Mouse (Mus musculus) stomach, embryonic 14.5 days (tissue): ENCODE measurements around the gene Gm13290. TPM values are rescaled to one million over a fixed set of nuclear protein-coding genes. Genes with fewer than 3 reads are reported as not detected.

ENCODE experiments used
- ATAC-seq: fragments of 200-750 bp; cut with Nextera tagmentation; 2 replicates; pipeline ENCODE4 v1.8.0; 2017; ENCODE audit warnings: low read depth, moderate TSS enrichment; ENCODE audit not compliant: insufficient number of reproducible peaks, insufficient read depth, low FRiP score
- H3K27ac ChIP-seq: fragments of 300-500 bp; sonication (generic); 2 replicates; pipeline ENCODE4 v1.5.1; 2014; ENCODE audit warnings: mild to moderate bottlenecking, low read length, moderate library complexity, mixed read lengths
- H3K27me3 ChIP-seq: fragments of 300-500 bp; sonication (generic); 2 replicates; pipeline ENCODE4 v1.6.1; 2014; ENCODE audit warnings: low read length, control low read depth, mixed read lengths; ENCODE audit not compliant: control insufficient read depth, insufficient read depth
- H3K36me3 ChIP-seq: fragments of 300-500 bp; sonication (generic); 2 replicates; pipeline ENCODE4 v1.6.1; 2014; ENCODE audit warnings: mild to moderate bottlenecking, control low read depth, low read length, moderate library complexity, mixed read lengths; ENCODE audit not compliant: control insufficient read depth, insufficient read depth
- H3K4me1 ChIP-seq: fragments of 300-500 bp; sonication (generic); 2 replicates; pipeline ENCODE4 v1.6.1; 2014; ENCODE audit warnings: low read length, control low read depth, mixed read lengths; ENCODE audit not compliant: control insufficient read depth, insufficient read depth
- H3K4me2 ChIP-seq: fragments of 300-500 bp; sonication (generic); replicated peaks from 2 replicates; pipeline ENCODE4 v1.6.1; 2014; ENCODE audit warnings: low read depth, low read length, control low read depth
- H3K4me3 ChIP-seq: fragments of 300-500 bp; sonication (generic); 2 replicates; pipeline ENCODE4 v1.5.1; 2014; ENCODE audit warnings: low read depth, low read length, control low read depth
- H3K9ac ChIP-seq: fragments of 300-500 bp; sonication (generic); replicated peaks from 2 replicates; pipeline ENCODE4 v1.6.1; 2014; ENCODE audit warnings: low read depth, mild to moderate bottlenecking, control low read depth, low read length, moderate library complexity, mixed read lengths
- H3K9me3 ChIP-seq: fragments of 300-500 bp; sonication (generic); 2 replicates; pipeline ENCODE4 v1.6.1; 2016; ENCODE audit warnings: low read depth, low read length, control low read depth; ENCODE audit not compliant: control insufficient read depth
- WGBS: fragments of 180-500 bp; shearing (Covaris S2); extraction: QIAGEN DNeasy Blood & Tissue Kit; methylation state at CpG from one replicate; pipeline ENCODE4 v1.1.7; 2014; 5-methylcytosine and 5-hydroxymethylcytosine counted together
- polyA plus RNA-seq: library from polyadenylated mRNA; unstranded; fragments of >200 nt; fragmentation: Nextera tagmentation; extraction: Ambion mirVana; gene quantifications from 2 replicates; pipeline ENCODE4 v1.2.1, GENCODE M21; 2014

The Gm13290 gene
- polyA plus RNA-seq, 1 experiment from 2014 or later = 0.26 TPM

GRCm38 (mm10) chr4:88819659-88820058, 46.0 kb downstream of the Gm13290 start, which contains the start of gene Ifna11:
Gene Ifna11 (plus strand): TSS chr4:88819959.
- H3K4me3 ChIP-seq = no peak within 1 kb of the TSS
- no peaks in the 10 kb centered on the region for H3K9me3 ChIP-seq
- no peaks in the 10 kb centered on the region for H3K36me3 ChIP-seq
- ATAC-seq = no peak
- no peaks in the 10 kb centered on the region; the same call in 1 of the 2 replicates for H3K27me3 ChIP-seq
- H3K9ac ChIP-seq = no peak within 1 kb of the TSS
- H3K4me2 ChIP-seq = no peak within 1 kb of the TSS
- H3K4me1 ChIP-seq = no peaks in the 10 kb centered on the region
- H3K27ac ChIP-seq = no peak within 1 kb of the TSS
- WGBS = 90% methylated on average over 1 of the region's 1 CpGs

GRCm38 (mm10) chr4:88822995-88823394, 49.4 kb downstream of the Gm13290 start:
- H3K4me3 ChIP-seq = no peak overlapping the region
- no peak overlapping the region for H3K4me2 ChIP-seq
- no peaks in the 10 kb centered on the region; the same call in 1 of the 2 replicates for H3K27me3 ChIP-seq
- WGBS = 26% methylated on average over 4 of the region's 4 CpGs
- no peak for ATAC-seq
- no peak overlapping the region for H3K9ac ChIP-seq
- no peaks in the 10 kb centered on the region for H3K4me1 ChIP-seq
- no peaks in the 10 kb centered on the region for H3K9me3 ChIP-seq
- H3K36me3 ChIP-seq = no peaks in the 10 kb centered on the region
- no peak overlapping the region for H3K27ac ChIP-seq

Other genes with a start within 250 kb of the Gm13290 start
- gene Ifna15, start 215.6 kb upstream of the Gm13290 start, polyA plus RNA-seq = not detected in 2 replicates
- gene Ifna14, start 202.0 kb upstream of the Gm13290 start, polyA plus RNA-seq = not detected in 2 replicates
- gene Ifna9, start 181.4 kb upstream of the Gm13290 start, polyA plus RNA-seq = not detected in 2 replicates
- not detected in 2 replicates for gene Ifna12, start 170.5 kb upstream of the Gm13290 start, polyA plus RNA-seq
- gene C87499, start 139.4 kb upstream of the Gm13290 start, polyA plus RNA-seq = not detected in 2 replicates
- not detected in 2 replicates for gene Ifna13, start 129.4 kb upstream of the Gm13290 start, polyA plus RNA-seq
- gene Ifna16, start 96.9 kb upstream of the Gm13290 start, polyA plus RNA-seq = not detected in 2 replicates
- gene Ifna2, start 89.9 kb upstream of the Gm13290 start, polyA plus RNA-seq = not detected in 2 replicates
- gene Ifnab, start 82.5 kb upstream of the Gm13290 start, polyA plus RNA-seq = not detected in 2 replicates
- 0.64 and 1.7 TPM in 2 replicates for gene Gm26566, start 52.0 kb upstream of the Gm13290 start, polyA plus RNA-seq
- 121 and 128 TPM in 2 replicates for gene Klhl9, start 51.4 kb upstream of the Gm13290 start, polyA plus RNA-seq
- not detected in 2 replicates for gene Gm13271, start 19.0 kb upstream of the Gm13290 start, polyA plus RNA-seq
- gene Gm13283, start 13.7 kb upstream of the Gm13290 start, polyA plus RNA-seq = 0.24 TPM in 1 of 2 replicates, not detected in the other
- not detected in 2 replicates for gene Gm13289, start 3.1 kb downstream of the Gm13290 start, polyA plus RNA-seq
- not detected in 2 replicates for gene Gm13272, start 6.0 kb downstream of the Gm13290 start, polyA plus RNA-seq
- gene Ifnz, start 8.3 kb downstream of the Gm13290 start, polyA plus RNA-seq = not detected in 2 replicates
- not detected in 2 replicates for gene Gm13276, start 11.9 kb downstream of the Gm13290 start, polyA plus RNA-seq
- not detected in 2 replicates for gene Gm13277, start 14.8 kb downstream of the Gm13290 start, polyA plus RNA-seq
- gene Gm13278, start 17.7 kb downstream of the Gm13290 start, polyA plus RNA-seq = not detected in 2 replicates
- gene Gm13275, start 20.7 kb downstream of the Gm13290 start, polyA plus RNA-seq = not detected in 2 replicates
- not detected in 2 replicates for gene Gm13279, start 23.6 kb downstream of the Gm13290 start, polyA plus RNA-seq
- 1.00 and 1.5 TPM in 2 replicates for gene Gm13285, start 25.8 kb downstream of the Gm13290 start, polyA plus RNA-seq
- not detected in 2 replicates for gene Gm13287, start 29.4 kb downstream of the Gm13290 start, polyA plus RNA-seq
- not detected in 2 replicates for gene Gm13288, start 31.7 kb downstream of the Gm13290 start, polyA plus RNA-seq
- gene Ifna7, start 42.4 kb downstream of the Gm13290 start, polyA plus RNA-seq = not detected in 2 replicates
- not detected in 2 replicates for gene Ifna11, start 46.1 kb downstream of the Gm13290 start, polyA plus RNA-seq
- not detected in 2 replicates for gene Ifna6, start 53.6 kb downstream of the Gm13290 start, polyA plus RNA-seq
- gene Ifna5, start 61.7 kb downstream of the Gm13290 start, polyA plus RNA-seq = not detected in 2 replicates
- not detected in 2 replicates for gene Ifna4, start 68.0 kb downstream of the Gm13290 start, polyA plus RNA-seq
- not detected in 2 replicates for gene Ifna1, start 76.3 kb downstream of the Gm13290 start, polyA plus RNA-seq
- not detected in 2 replicates for gene Ifne, start 106.4 kb downstream of the Gm13290 start, polyA plus RNA-seq